Mouse (Mus musculus): ENCODE data around the gene Gpsm3. TPM values are rescaled to one million over a fixed set of nuclear protein-coding genes. Genes with fewer than 3 reads are reported as not detected.

The Gpsm3 gene
- total and polyA plus RNA-seq, 3 experiments = 13.0 to 38.7 (median 18.2) TPM

- Histone ChIP-seq H3K4me2 (ENCODE audit: insufficient read depth, low read depth, poor library complexity, severe bottlenecking) (peak overlapping the region; percentile 89), H3K36me3 (replicated peaks in 1 of 2; ENCODE audit: control insufficient read depth in 1 of 2, insufficient read depth in 1 of 2, low read length in 1 of 2) (no peaks in the 10 kb centered on the region), H3K79me2 (replicated peaks; ENCODE audit: control insufficient read depth, extremely low read depth, insufficient read depth, poor library complexity, severe bottlenecking) (no peaks in the 10 kb centered on the region; the same call in 1 of the 2 replicates), H3K9me3 (replicated peaks; ENCODE audit: low read length) (no peaks in the 10 kb centered on the region), H3K9ac (ENCODE audit: insufficient read depth, low read depth) (peak overlapping the region; percentile 65), H3K4me1 (ENCODE audit: control insufficient read depth in 1 of 2, insufficient read depth in 2 of 2) (peaks cover 3 to 31% of the 10 kb centered on the region in 2 experiments; a peak in 2 of 4 replicates), H3K27ac (ENCODE audit: insufficient read depth, low read depth) (no peak overlapping the region), H3K27me3 (replicated peaks) (peaks cover 2% of the 10 kb centered on the region), H3K4me3 (replicated peaks in 1 of 3; ENCODE audit: low read depth in 2 of 3, low read length in 2 of 3, poor library complexity in 1 of 3) (peak overlapping the region; percentile 74 to 88 (median 82))
- TF ChIP-seq BHLHE40 (IDR thresholded peaks at IDR 0.05; ENCODE audit: low read depth, low read length) = no peak
- no peak for TF ChIP-seq EP300 (IDR thresholded peaks at IDR 0.05; ENCODE audit: low read length)
- no peak for TF ChIP-seq ZC3H11A (IDR thresholded peaks at IDR 0.05; ENCODE audit: low read depth, low read length)
- peak; percentile 53; the same call in 1 of the 2 replicates for TF ChIP-seq SIN3A (IDR thresholded peaks at IDR 0.05; ENCODE audit: low read length)
- 0 out of 2 replicates have a peak, but pooled peaks have one; percentile 19 for TF ChIP-seq POLR2AphosphoS2 (IDR thresholded peaks at IDR 0.05; ENCODE audit: low read depth, low read length)
- TF ChIP-seq ZMIZ1 (IDR thresholded peaks at IDR 0.05; ENCODE audit: low read depth, low read length) = no peak
- no peak for TF ChIP-seq PAX5 (IDR thresholded peaks at IDR 0.05; ENCODE audit: low read length)
- dilution Hi-C loops (cut with MboI; ENCODE audit: extremely low pct_ligation_motif_present, extremely low pct_unique_long_range_greater_than_20kb, low sequenced_read_pairs) = no loop called here
- in situ Hi-C loops (cut with MboI; ENCODE audit: low pct_ligation_motif_present, low pct_unique_long_range_greater_than_20kb, low sequenced_read_pairs) = no loop called here
- DNase-seq (ENCODE audit: extremely low read depth) = no peak
Measured at GRCm38 (mm10) chr17:34587814-34588213, 1.8 kb upstream of the Gpsm3 start.

DNA sequence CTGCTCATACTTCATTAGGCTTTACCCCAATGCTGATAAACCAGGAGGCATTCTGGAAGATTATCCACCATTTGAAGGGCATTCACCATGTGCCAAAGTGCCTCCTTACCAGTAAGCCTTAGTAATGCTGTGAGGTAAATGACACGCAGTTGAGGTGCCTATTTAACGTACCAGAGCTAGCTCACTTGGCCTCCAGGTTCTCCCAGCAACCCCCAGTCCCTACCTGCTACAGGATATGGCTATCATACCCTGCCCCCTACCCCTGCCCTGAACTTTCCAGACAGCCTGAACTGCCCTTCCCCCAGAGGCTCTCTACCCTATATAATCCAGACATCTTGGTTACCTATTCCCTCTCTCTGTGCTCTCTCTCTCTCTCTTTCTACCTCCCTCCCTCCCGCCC lies 839 bp upstream of the Gpsm3 start:
- Histone ChIP-seq H3K4me2 (ENCODE audit: insufficient read depth, low read depth, poor library complexity, severe bottlenecking) (peak overlapping the region; percentile 73), H3K4me3 (replicated peaks in 1 of 3; ENCODE audit: low read depth in 2 of 3, low read length in 2 of 3, poor library complexity in 1 of 3) (peak overlapping the region; percentile 30 to 88 (median 82)), H3K4me1 (ENCODE audit: control insufficient read depth in 1 of 2, insufficient read depth in 2 of 2) (peaks cover 8 to 40% of the 10 kb centered on the region in 2 experiments; a peak in 2 of 4 replicates), H3K9me3 (replicated peaks; ENCODE audit: low read length) (no peaks in the 10 kb centered on the region), H3K79me2 (replicated peaks; ENCODE audit: control insufficient read depth, extremely low read depth, insufficient read depth, poor library complexity, severe bottlenecking) (no peaks in the 10 kb centered on the region; the same call in 1 of the 2 replicates), H3K27me3 (replicated peaks) (no peaks in the 10 kb centered on the region), H3K27ac (ENCODE audit: insufficient read depth, low read depth) (0 out of 2 replicates have a peak overlapping the region, but pooled peaks have one; percentile 22), H3K36me3 (replicated peaks in 1 of 2; ENCODE audit: control insufficient read depth in 1 of 2, insufficient read depth in 1 of 2, low read length in 1 of 2) (peaks cover 1 to 6% of the 10 kb centered on the region in 2 experiments), H3K9ac (ENCODE audit: insufficient read depth, low read depth) (peak overlapping the region; percentile 67)
- dilution Hi-C loops (cut with MboI; ENCODE audit: extremely low pct_ligation_motif_present, extremely low pct_unique_long_range_greater_than_20kb, low sequenced_read_pairs) = no loop called here
- DNase-seq (ENCODE audit: extremely low read depth) = peak; percentile 31
- TF ChIP-seq POLR2AphosphoS2 (IDR thresholded peaks at IDR 0.05; ENCODE audit: low read depth, low read length) = no peak
- no peak for TF ChIP-seq ZKSCAN1 (IDR thresholded peaks at IDR 0.05; ENCODE audit: borderline replicate concordance, low read depth, low read length)
- in situ Hi-C loops (cut with MboI; ENCODE audit: low pct_ligation_motif_present, low pct_unique_long_range_greater_than_20kb, low sequenced_read_pairs) = no loop called here

DNA sequence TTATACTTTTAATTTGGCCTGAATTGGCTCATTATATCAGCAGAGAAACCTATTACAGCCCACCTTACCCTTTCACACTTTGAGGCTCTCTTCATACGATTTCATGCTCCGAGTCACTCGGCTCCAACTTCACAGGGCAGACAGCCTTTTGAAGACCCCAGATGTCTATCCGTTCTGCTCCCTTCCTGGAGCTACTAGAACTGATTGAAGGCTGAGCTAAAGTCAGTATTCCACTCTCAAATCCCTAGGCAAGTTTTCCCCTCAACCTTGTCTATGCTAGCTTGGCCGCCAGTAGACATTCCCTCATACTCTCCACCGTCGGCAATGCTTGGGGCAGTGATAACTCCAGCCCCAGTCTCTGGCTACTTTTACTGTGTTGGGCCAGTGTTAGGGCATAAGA lies 400 bp upstream of the Gpsm3 start:
- peaks cover 8 to 44% of the 10 kb centered on the region in 2 experiments; a peak in 2 of 4 replicates for H3K4me1 ChIP-seq (ENCODE audit: control insufficient read depth in 1 of 2, insufficient read depth in 2 of 2)
- dilution Hi-C loops (cut with MboI; ENCODE audit: extremely low pct_ligation_motif_present, extremely low pct_unique_long_range_greater_than_20kb, low sequenced_read_pairs) (no loop called here), in situ Hi-C loops (cut with MboI; ENCODE audit: low pct_ligation_motif_present, low pct_unique_long_range_greater_than_20kb, low sequenced_read_pairs) (no loop called here)
- peak overlapping the region; percentile 73 for H3K4me2 ChIP-seq (ENCODE audit: insufficient read depth, low read depth, poor library complexity, severe bottlenecking)
- no peaks in the 10 kb centered on the region for H3K27me3 ChIP-seq (replicated peaks)
- H3K9ac ChIP-seq (ENCODE audit: insufficient read depth, low read depth) = peak overlapping the region; percentile 67
- TF ChIP-seq ZMIZ1 (IDR thresholded peaks at IDR 0.05; ENCODE audit: low read depth, low read length) (no peak), IRF4 (IDR thresholded peaks at IDR 0.05; ENCODE audit: low read depth, low read length) (no peak), SIN3A (IDR thresholded peaks at IDR 0.05; ENCODE audit: low read length) (no peak)
- H3K36me3 ChIP-seq (replicated peaks in 1 of 2; ENCODE audit: control insufficient read depth in 1 of 2, insufficient read depth in 1 of 2, low read length in 1 of 2) = peaks cover 5 to 10% of the 10 kb centered on the region in 2 experiments
- peak overlapping the region; percentile 7; the same call in 1 of the 2 replicates for H3K27ac ChIP-seq (ENCODE audit: insufficient read depth, low read depth)
- H3K4me3 ChIP-seq (replicated peaks in 1 of 3; ENCODE audit: low read depth in 2 of 3, low read length in 2 of 3, poor library complexity in 1 of 3) = peak overlapping the region; percentile 51 to 88 (median 82)
- no peaks in the 10 kb centered on the region; the same call in 1 of the 2 replicates for H3K79me2 ChIP-seq (replicated peaks; ENCODE audit: control insufficient read depth, extremely low read depth, insufficient read depth, poor library complexity, severe bottlenecking)
- no peaks in the 10 kb centered on the region for H3K9me3 ChIP-seq (replicated peaks; ENCODE audit: low read length)
- no peak for DNase-seq (ENCODE audit: extremely low read depth)

Data from CH12.LX (cell line).